Mouse (Mus musculus): ENCODE data around the gene Prkg1. TPM values are rescaled to one million over a fixed set of nuclear protein-coding genes. Genes with fewer than 3 reads are reported as not detected.
"Not testable (repeated sequence)": the region's sequence is repeated elsewhere in the genome, so short reads cannot be mapped to it uniquely, and the experiment has no call there.

Gene Prkg1
- polyA plus RNA-seq, 2 experiments from 2014 or later = 0.39 TPM; not detected in 1

DNA sequence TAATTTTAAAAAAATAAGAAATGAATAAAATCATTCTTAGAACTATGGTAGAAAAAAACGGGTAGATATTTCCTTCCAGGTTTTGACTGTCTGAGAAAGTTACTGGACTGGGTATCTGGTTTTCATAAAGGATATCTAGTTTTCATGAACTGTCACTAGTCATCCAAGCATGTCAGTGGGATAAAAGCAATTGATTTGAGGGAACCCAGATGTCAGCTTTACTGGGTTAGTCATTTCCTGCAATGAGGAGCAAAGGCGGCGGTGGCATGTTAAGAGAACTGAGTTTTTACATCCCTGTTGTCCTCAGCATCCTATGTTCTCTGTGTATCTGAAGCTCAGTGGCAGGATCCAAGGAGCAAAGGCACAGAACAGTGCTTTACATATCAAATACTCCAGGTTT is 1201.0 kb downstream of the Prkg1 start:
- no peak for ATAC-seq

DNA sequence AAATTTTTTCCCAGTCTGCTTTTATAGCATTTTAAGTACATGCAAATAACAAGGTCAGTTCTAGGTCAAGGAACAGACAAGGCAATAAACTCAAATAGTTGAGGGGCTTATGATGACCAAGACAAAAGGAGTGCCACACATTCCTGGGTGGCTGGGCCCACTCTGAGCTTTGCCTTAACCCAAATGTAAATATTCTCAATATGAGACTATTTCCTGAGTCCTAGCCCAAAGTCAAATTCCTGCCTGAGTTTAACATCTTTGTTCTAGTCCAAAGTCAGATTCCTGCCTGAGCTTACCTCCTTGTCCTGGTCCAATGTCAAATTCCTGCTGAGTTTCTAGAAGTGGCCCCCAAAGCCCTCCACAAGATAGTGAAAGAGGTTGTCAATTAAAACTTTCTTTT is 1206.8 kb downstream of the Prkg1 start:
- no peak for ATAC-seq

DNA sequence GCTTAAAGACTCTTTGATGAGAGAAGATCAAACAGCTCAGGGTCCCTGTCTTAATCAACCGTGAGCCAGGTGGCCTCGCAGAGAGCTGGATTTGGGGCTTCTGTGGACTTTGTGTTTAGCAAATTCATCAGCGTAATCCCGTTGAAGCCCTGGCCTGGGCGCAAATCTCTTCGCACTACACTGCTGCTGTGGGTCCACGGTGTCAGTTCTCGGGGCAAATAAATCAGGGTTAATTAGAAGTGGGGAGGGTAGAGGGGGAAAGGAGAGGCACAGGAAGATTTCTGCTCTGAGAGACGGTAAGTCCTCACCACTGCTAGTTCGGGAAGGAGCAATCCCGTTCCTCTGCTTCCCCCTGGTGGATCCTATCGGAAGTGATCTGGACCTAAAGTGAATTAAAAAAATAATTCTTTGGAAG is 1210.4 kb downstream of the Prkg1 start:
- ATAC-seq = no peak

DNA sequence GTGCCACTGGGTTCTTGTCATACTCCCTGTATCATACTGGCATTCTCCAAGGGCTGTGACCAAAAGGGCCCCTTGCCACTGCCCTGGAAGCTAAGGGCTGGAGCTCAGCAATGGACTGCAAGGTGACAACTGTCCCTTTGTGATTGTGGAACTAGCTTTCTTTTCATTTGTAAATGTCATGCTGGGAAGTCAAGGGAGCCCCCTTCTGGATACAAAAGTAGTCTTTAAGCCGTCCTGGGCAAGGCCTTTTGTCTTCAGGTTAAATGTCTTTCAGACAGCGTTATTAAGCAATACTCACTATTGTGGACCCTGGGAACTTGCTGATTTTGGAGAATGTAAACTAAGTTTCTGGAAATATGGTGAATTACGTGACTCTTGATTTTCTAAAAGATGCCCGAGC is 1211.1 kb downstream of the Prkg1 start:
- no peak for ATAC-seq

DNA sequence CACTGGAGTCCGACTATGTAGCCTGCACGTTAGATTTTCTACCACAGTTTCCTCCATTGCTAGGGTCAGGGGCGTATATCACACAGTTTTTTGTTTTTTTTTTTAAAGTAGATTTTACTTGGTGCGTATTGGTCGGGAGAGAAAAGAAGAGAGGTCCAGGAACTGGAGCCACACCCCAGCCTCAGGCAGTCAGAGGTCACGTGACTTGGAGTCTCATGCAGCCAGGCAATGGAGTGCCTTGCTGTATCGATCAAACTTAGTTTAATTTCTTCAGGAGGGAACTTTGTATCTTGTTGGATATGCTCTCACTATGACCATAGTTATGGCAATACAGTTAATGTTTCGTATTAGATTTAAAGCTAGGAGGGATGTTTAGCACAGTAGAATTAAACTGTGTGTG is 1212.6 kb downstream of the Prkg1 start:
- ATAC-seq = no peak

DNA sequence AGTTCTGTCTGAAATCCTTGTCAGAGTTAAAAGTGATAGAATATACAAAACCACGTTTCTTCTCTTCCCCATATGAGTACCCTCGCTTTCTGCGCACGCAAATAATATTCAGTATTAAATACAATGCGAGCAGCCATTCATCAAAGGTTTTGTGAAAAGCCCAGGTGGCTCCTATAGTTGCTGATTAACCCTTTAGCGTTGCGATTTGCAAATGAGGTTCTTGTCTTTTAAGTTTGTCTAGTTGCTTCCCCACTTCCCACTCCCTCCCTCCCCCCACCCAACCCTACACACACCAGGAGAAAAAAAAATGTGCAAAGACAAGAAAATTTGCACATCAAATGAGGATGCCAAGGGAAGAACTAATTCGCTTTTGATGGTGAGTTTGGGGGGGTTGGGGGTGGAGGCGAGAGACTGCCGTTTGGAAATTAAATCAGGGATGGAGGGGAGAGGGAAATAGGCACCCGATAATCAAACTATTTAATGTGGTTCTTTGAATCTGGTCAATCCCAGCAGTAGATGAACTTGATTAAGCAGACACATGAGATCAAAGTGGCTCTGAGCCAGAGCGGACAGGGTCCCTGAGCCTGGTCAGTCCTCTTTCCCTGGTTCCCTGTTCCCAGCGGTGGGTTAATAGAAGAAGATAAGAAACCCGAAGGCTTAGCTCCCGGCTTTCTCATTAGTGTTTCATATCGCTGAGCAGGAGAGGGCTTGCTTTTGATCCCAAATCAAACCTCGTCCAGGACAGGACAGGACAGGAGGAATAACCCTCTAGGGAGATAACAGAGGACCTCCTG is 1214.8 kb downstream of the Prkg1 start:
- ATAC-seq = no peak

DNA sequence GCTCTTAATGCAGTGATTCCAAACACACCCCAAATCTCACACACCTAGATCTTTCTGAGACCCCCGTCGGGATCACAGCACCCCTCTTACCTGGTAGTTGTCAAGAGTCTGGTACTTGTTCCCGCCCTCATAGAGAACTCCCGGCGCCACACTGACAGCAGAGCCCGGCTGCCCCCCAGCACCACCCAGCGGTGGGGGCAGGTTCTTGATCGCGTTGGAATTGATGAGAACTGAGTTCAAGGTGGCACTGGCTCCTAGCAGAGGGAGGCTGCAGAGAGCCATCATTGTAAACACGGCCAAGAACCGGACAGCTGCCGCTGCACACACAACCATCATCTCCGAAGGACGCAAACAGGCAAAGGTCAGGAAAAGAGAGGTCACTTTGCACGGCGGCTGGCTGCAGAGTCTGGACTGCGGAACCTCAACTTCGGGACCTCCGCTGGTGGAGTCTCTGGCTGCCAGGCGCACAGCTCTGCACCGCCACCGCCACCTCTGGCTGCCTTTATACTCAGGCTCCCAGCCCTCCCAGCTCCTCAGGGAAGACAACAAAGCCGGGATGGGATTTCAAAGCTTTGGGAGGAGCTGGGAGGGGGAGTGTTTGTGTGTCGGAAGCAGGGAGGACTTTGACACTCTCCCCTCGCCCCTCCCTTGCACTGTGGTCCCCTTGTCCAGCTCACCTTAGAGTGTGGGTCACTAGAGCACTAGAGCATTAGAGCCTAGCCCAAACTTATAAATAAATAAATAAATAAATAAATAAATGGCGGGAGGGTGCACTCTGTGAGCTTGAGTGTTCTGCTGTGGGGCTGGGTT is 1215.6 kb downstream of the Prkg1 start, which contains the start of gene Dkk1:
TSS of gene Dkk1 (minus strand) at position 622 of the 810 bp plus-strand sequence.
- no peak for ATAC-seq

DNA sequence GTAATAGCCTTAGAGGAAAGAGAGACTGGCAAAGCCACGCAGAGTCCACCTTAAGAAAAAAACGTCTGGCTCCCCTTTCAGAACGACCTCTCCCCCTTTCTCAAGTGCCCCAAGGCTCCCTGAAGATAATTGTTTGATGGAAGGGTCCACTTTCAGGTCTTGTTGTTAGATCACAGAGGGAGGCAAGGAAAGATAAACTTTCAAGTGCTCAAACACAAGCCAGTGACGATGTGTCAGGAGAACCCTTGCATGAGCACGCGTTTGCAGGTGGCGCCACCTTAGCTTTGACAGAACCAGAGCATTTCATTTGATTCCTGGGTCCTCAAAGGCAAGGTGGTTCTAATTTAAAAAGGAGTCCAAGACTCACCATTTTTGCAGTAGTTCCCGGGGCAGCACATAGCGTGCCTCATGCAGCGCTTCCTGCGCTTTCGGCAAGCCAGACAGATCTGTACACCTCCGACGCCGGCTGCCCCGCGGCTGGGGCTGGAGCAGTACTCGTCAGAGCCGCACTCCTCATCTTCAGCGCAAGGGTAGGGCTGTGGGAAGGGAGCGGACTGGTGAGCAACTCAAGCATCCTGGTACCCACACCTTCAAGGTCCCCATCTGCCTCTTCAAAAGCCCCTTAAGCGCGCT is 1216.3 kb downstream of the Prkg1 start:
- no peak for ATAC-seq

DNA sequence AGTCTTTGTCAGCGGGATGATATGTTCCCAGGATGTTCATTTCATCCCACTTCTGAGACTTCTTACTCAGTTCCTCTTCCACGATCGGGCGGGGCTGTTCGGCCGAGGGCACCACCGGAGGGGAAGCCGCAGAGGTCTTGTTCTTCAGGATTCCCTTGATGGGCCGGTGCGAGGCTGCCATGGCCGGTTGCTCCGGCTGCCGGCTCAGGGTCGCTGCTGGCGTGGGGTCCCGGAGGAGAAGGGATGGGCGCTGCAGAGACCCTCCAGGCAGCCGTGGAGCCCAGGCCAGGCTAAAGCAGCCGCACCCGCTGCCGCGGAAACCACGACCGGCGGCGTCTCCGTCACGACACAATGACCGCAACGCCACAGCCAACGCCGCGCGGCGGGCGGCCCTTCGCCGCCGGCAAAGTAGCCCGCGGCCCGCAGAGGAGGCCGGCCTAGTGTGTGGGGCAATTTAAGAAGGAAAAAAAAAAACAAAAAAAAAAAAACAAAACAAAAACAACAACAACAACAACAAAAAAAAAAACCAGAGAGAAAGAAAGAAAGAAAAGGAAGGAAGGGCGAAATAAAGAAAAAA is 1225.4 kb downstream of the Prkg1 start:
- ATAC-seq = not testable (repeated sequence)

DNA sequence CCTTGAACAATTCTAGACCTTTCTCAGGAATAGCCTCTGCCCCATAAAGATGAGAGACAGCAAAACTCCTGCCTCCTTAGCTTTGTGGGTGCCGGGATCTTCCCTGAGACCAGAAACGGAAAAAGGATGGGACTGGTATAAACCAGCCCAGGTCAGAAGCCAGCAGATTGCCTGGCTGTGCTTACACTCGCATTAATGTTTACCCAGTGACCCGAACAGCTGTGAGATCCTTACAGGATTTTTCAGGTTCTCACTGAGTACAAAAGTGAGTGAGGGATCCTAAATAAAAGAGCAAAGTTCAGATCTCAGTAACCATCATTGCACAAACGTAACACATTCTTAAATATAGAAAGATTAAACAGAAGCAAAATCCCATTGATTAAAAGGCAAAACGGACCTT is 1248.1 kb downstream of the Prkg1 start:
- ATAC-seq = no peak

Other genes starting within 250 kb of the Prkg1 start
- under 1 TPM; 0.36 to 0.49 TPM for gene A1cf, start 103.7 kb upstream of the Prkg1 start, polyA plus RNA-seq (2017; shearing (Covaris generic))

All from CD4-positive, CD25-positive, alpha-beta regulatory T cell, adult 4 months (primary cell).